Mouse (Mus musculus) activated CD4-positive, CD25-positive, alpha-beta regulatory T cell, adult 4 months (primary cell): ENCODE results near the gene Plagl1. TPM values are rescaled to one million over a fixed set of nuclear protein-coding genes. Genes with fewer than 3 reads are reported as not detected.

Experiments used
- ATAC-seq: one replicate; pipeline ENCODE4 v1.8.0; 2017
- polyA plus RNA-seq, 2 experiments: library from polyadenylated mRNA; unstranded; fragments of 100-300 nt; shearing (Covaris generic); gene quantifications; one replicate each; pipeline ENCODE4 v1.2.1; 2017

Plagl1 gene
- polyA plus RNA-seq, 2 experiments from 2014 or later = 1.8 to 2.2 TPM

- no peak for ATAC-seq
These were observed 75.0 kb downstream of the Plagl1 start for GRCm38 (mm10) chr10:13135276-13135675.

DNA sequence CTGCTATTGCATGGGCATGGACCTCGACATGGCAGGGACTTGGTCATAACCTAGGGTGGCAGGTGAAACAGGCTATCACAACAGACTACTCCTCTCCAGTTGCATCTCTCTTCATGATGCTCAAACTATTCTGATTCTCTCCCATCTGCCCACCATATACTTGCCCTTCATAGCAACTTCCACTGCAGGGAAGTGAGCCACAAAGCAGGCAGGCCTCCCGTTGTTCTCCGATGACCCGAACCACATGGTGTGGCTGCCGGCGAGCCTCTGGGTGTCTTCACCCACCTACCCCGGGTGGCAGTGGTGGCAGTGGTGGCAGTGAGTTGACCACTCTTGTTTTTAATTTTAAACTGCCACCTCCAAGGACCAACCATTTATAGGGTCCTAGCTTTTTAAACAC is 75.4 kb downstream of the Plagl1 start:
- ATAC-seq = no peak

GRCm38 (mm10) chr10:13137906-13138305 is 77.6 kb downstream of the Plagl1 start:
- ATAC-seq = no peak

DNA sequence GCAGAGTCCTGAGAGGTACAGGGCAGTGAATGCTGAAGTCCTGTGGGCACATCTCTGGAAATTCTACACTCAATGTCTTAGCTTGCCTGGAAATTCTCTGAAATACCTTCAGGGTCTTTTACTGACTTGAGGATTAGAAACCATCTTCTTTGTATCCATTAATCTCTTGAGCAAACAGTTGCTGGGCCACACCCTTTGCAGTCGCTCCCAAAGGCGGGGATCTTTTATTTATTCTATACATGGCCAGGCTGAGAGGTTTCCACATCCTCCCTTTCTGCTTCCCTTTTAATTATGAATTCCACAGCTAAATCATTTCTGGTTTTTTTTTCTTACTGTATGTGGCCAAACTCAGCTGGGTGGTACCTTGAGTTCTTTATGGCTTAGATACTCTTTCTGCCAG is 80.1 kb downstream of the Plagl1 start:
- no peak for ATAC-seq

DNA sequence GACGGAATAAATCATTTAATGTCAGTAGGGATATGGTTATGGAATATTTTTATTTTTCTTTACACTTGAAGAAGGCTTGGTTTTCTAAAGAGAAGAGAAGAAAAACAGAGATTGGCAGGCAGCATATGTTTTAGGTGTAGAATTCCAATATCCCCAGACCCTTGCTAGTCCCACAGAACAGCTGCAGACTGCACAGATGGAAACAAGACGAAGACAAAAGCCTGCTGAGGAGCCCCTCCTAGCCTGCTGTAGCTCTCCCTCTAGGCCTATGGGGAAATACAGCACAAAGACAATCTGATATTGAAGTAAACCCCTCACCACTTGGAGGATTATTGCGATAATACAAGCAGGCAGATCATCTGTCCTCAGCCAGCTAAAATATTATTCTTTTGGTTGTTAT is 90.1 kb downstream of the Plagl1 start:
- ATAC-seq = no peak

DNA sequence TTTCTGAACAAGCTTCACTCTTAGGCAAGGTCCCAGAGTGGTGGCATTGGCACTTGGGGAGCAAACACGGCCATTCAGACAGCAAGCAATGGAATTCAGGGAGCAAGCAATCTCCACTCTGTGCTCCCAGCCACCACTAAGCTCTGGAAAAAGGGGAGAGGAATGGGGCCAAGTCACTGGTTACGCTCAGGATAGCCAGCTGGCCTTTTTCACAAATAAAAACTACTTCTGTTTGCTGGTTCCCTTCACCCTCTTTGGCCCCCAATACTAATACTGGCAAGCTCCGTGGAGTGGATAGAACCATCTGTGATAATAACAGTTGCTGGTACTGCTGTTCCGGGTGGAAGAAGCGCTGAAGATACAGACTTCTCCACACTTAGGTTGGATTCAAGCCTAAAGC is 91.0 kb downstream of the Plagl1 start:
- ATAC-seq = no peak

- ATAC-seq = no peak
These were observed 92.6 kb downstream of the Plagl1 start for GRCm38 (mm10) chr10:13152811-13153364.

- ATAC-seq = no peak
These were observed 95.1 kb downstream of the Plagl1 start for GRCm38 (mm10) chr10:13155377-13155776.

GRCm38 (mm10) chr10:13160913-13161312 is 100.6 kb downstream of the Plagl1 start:
- ATAC-seq = no peak

DNA sequence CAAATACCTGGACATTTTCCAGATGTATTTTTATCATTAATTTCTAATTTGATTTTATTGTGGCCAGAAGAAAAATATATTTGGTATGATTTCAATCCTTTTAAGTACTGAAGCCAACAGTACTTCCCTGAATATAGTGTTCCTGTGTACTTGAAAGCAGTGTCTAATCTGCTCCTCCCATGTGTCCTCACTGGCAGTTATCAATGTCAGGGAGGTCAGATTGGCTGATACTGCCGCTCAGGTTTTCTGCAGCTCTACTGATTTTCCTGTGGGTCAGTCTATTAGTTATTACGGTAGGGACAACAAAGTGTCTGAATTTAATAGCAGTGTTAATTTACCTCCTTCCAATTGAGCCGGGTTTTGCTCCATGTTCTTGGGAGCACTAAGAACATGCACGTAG is 101.7 kb downstream of the Plagl1 start:
- ATAC-seq = no peak

DNA sequence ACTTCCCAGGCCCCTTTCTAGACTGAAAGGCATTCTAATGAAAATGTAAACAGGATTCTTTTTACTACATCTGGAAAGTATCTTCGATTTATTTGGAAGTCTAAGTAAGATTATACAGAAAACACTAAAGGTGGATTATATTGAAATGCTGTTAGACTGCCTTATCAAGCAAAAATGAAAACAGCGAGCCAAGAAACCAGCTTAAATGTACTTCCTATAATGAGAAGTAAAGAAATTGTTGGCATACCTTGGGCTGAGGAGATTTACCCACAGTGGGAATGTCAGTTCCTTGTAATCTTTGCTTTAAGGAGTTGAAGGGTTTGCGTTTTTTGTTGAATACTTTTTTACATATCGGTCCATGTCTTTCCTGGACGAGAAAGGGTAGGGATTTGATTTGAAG is 108.2 kb downstream of the Plagl1 start:
- no peak for ATAC-seq

DNA sequence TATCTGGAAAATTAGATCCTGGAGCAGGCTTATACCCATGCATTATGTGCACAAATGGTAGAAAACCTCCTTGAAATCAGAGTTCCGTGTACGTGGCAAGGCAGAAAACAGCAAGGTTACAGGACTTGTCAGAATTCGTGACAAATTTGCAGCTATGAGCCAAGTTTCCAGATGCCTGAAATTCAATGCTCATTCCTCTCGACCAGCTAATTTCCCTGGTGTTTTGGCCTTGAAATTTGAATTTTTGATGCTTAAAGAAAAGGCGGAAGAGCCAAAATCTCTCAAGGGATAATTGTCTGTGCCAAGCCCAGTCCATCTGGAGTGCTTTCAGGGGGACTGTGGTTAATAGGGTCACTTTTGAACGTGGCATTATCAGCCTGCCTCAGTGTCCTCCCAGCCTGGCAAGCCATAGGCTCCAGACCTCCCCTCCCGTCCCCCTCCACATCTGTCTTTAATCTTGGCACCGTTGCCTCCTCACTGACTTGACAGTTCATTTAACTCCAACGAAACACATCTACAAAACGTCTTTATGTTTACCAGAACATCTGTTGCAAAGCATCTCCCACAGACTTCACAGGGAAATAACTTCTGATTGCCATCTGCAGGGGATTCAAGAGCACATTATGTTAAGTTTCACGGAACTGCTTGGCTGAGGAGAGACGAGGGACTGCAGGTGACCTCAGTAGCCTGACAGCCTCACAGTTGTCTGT is 110.6 kb downstream of the Plagl1 start:
- no peak for ATAC-seq

DNA sequence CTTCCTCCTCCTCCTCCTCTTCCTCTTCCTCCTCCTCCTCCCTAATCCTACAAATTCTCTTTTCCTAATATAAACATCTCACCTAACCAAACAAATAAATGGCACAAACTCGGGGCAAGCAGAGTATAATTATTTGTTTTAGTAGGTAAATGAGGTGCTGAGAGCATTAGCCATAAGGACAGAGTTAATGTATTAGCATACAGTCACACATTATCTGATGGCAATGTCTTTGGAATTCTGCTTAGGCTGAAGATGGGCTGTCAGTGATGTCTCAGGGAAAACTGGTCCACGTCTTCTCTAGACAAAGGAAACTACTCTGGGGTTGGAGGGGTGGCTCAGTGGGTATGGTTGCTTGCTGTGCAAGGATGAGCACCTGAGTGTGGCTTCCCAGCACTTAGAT is 111.2 kb downstream of the Plagl1 start:
- no peak for ATAC-seq

- no peak for ATAC-seq
These were observed 112.5 kb downstream of the Plagl1 start for GRCm38 (mm10) chr10:13172798-13173221.

GRCm38 (mm10) chr10:13175866-13176265 is 115.6 kb downstream of the Plagl1 start:
- ATAC-seq = no peak

DNA sequence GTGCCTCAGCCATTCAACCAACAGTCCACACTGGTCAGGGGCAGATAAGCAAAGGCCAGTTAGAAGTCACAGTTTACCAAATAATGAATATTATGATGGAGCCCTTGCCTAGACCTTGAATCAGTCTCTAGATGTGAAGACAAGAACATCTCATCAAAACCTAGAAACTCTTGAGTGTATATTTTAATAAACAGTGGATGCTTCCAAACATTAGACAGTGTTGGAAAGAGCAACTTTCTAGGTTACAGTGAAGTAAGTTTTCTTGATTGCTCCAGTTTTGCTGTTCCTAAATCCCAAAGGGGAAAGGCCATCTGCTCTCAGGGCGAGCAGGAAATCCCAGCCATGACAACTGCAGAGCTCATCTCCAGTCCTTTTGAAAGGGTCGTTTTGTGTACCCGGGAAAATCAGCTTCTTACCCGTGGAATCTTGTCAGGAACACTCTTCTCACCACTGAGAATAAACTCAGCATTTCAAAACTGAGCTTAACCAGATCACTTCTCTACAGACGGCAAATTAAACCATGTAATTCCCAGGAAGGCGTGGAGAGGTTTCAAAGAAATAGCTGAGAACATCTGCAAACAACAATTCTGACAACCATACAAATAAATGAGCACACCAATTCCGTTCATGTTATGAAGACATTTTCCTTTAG is 117.8 kb downstream of the Plagl1 start, which contains the start of gene Zc2hc1b:
TSS of gene Zc2hc1b (minus strand) at position 51 of the 652 bp plus-strand sequence.
- no peak for ATAC-seq

GRCm38 (mm10) chr10:13180211-13180610 is 119.9 kb downstream of the Plagl1 start:
- ATAC-seq = no peak

Other genes with a start within 250 kb of the Plagl1 start
- gene Utrn, start 191.1 kb upstream of the Plagl1 start, polyA plus RNA-seq = 100 to 1,000 TPM; 255 to 319 TPM
- 10 to 100 TPM; 18.9 to 19.6 TPM for gene Stx11, start 96.2 kb upstream of the Plagl1 start, polyA plus RNA-seq
- 10 to 100 TPM; 33.3 to 37.8 TPM for gene Sf3b5, start 55.2 kb upstream of the Plagl1 start, polyA plus RNA-seq
- not detected for gene Zc2hc1b, start 117.5 kb downstream of the Plagl1 start, polyA plus RNA-seq
- 10 to 100 TPM; 37.0 to 37.4 TPM for gene Ltv1, start 132.7 kb downstream of the Plagl1 start, polyA plus RNA-seq